Mouse (Mus musculus) liver, embryonic 14.5 days (tissue): Measurements from ENCODE around the gene Sec24a. TPM values are rescaled to one million over a fixed set of nuclear protein-coding genes. Genes with fewer than 3 reads are reported as not detected.
"Not testable (repeated sequence)": the region's sequence is repeated elsewhere in the genome, so short reads cannot be mapped to it uniquely, and the experiment has no call there.

Experiments used
- ATAC-seq: fragments of 200-750 bp; cut with Nextera tagmentation; 2 replicates; pipeline ENCODE4 v1.8.0; 2017; ENCODE audit warnings: moderate number of reproducible peaks, mild to moderate bottlenecking, moderate library complexity; ENCODE audit not compliant: insufficient read depth
- DNase-seq, 3 experiments: peaks; one replicate each; pipeline ENCODE4 v3.0.0-alpha.2; 2012 to 2013; ENCODE audit warnings: low read depth in 3 of 3, low spot score in 3 of 3
- H3K27ac ChIP-seq: fragments of 300-500 bp; sonication (generic); 2 replicates; pipeline ENCODE4 v1.5.1; 2014; ENCODE audit warnings: moderate library complexity, mild to moderate bottlenecking, control low read depth, inconsistent platforms
- H3K27me3 ChIP-seq: fragments of 300-500 bp; sonication (generic); 2 replicates; pipeline ENCODE4 v1.6.1; 2014; ENCODE audit warnings: mild to moderate bottlenecking, low read length, moderate library complexity; ENCODE audit not compliant: control insufficient read depth, insufficient read depth
- H3K36me3 ChIP-seq: fragments of 300-500 bp; sonication (generic); replicated peaks from 2 replicates; pipeline ENCODE4 v1.6.1; 2014; ENCODE audit warnings: low read depth; ENCODE audit not compliant: control insufficient read depth, insufficient read depth
- H3K4me1 ChIP-seq, 2 experiments: fragments of 200-500 bp in 1 of 2; fragments of 300-500 bp in 1 of 2; sonication (generic) in 1 of 2; replicated peaks; 2 replicates each; pipeline ENCODE4 v1.6.1; 2012 to 2014; ENCODE audit warnings: antibody characterized with exemption in 1 of 2, inconsistent platforms in 1 of 2, low read length in 1 of 2; ENCODE audit not compliant: control insufficient read depth in 2 of 2, insufficient read depth in 2 of 2
- H3K4me2 ChIP-seq: fragments of 300-500 bp; sonication (generic); 2 replicates; pipeline ENCODE4 v1.6.1; 2014; ENCODE audit warnings: low read depth, mild to moderate bottlenecking, control low read depth, moderate library complexity
- H3K4me3 ChIP-seq, 2 experiments: fragments of 200-500 bp in 1 of 2; fragments of 300-500 bp in 1 of 2; sonication (generic) in 1 of 2; 2 replicates each; pipeline ENCODE4 v1.5.1; 2012 to 2014; ENCODE audit warnings: low read depth in 2 of 2, low read length in 2 of 2, mild to moderate bottlenecking in 2 of 2, control low read depth in 1 of 2, inconsistent platforms in 1 of 2, moderate library complexity in 1 of 2; ENCODE audit not compliant: insufficient read depth in 1 of 2
- H3K9ac ChIP-seq: fragments of 300-500 bp; sonication (generic); replicated peaks from 2 replicates; pipeline ENCODE4 v1.6.1; 2014; ENCODE audit warnings: mild to moderate bottlenecking, control low read depth, moderate library complexity
- H3K9me3 ChIP-seq: fragments of 300-500 bp; sonication (generic); 2 replicates; pipeline ENCODE4 v1.6.1; 2016; ENCODE audit warnings: low read length, mixed read lengths; ENCODE audit not compliant: control insufficient read depth
- CTCF ChIP-seq: IDR thresholded peaks from 2 replicates; pipeline ENCODE4 v1.5.1; 2016; ENCODE audit warnings: antibody characterized with exemption, low read depth, control low read depth
- EP300 ChIP-seq: IDR thresholded peaks from 2 replicates; pipeline ENCODE4 v1.6.1; 2016; ENCODE audit warnings: antibody characterized with exemption, low read depth
- WGBS: fragments of 180-500 bp; shearing (Covaris S2); extraction: QIAGEN DNeasy Blood & Tissue Kit; methylation state at CpG from one replicate; pipeline ENCODE4 v1.1.7; 2014; ENCODE audit not compliant: insufficient replicate concordance; 5-methylcytosine and 5-hydroxymethylcytosine counted together
- polyA plus RNA-seq, 2 experiments: library from polyadenylated mRNA; depleted of rRNA in 1 of 2; stranded (reverse) in 1 of 2; unstranded in 1 of 2; fragments of >200 nt; fragmentation: Nextera tagmentation in 1 of 2; extraction: Ambion mirVana in 1 of 2; gene quantifications; 2 replicates each; pipeline versions ENCODE4 v1.2.1 to v1.2.3; 2012 to 2014

The Sec24a gene
- polyA plus RNA-seq, 2 experiments = 3.7 to 6.2 TPM

GRCm38 (mm10) chr11:51694984-51695383, 68.5 kb downstream of the Sec24a start:
- no peak overlapping the region for H3K4me2 ChIP-seq
- H3K27ac ChIP-seq = no peak overlapping the region
- H3K36me3 ChIP-seq = peaks cover 19% of the 10 kb centered on the region
- no peak for DNase-seq
- no peak overlapping the region for H3K4me3 ChIP-seq
- TF ChIP-seq CTCF = no peak
- TF ChIP-seq EP300 = no peak
- H3K9me3 ChIP-seq = no peaks in the 10 kb centered on the region
- ATAC-seq = no peak
- H3K9ac ChIP-seq = no peak overlapping the region
- 85% methylated on average over 3 of the region's 3 CpGs for WGBS
- no peaks in the 10 kb centered on the region for H3K4me1 ChIP-seq
- H3K27me3 ChIP-seq = no peaks in the 10 kb centered on the region

- DNase-seq, H3K9ac ChIP-seq, H3K4me2 ChIP-seq, H3K27ac ChIP-seq, H3K9me3 ChIP-seq, H3K4me3 ChIP-seq, H3K27me3 ChIP-seq, H3K36me3 ChIP-seq, ATAC-seq: not testable (repeated sequence)
- peaks cover 10 to 13% of the 10 kb centered on the region in 2 experiments for H3K4me1 ChIP-seq
- 86% methylated on average over 1 of the region's 3 CpGs for WGBS
- 0 out of 2 replicates have a peak, but pooled peaks have one; percentile 5 for TF ChIP-seq CTCF
Measured at GRCm38 (mm10) chr11:51690597-51690996, 72.8 kb downstream of the Sec24a start.

GRCm38 (mm10) chr11:51689343-51689742, 74.1 kb downstream of the Sec24a start:
- no peak for ATAC-seq
- Histone ChIP-seq H3K27me3 (no peaks in the 10 kb centered on the region), H3K9me3 (no peaks in the 10 kb centered on the region), H3K36me3 (0 out of 2 replicates have a peak, but pooled peaks cover 3% of the 10 kb centered on the region), H3K4me2 (peak overlapping the region; percentile 88), H3K4me3 (peak overlapping the region; percentile 83 to 91), H3K9ac (no peak overlapping the region), H3K27ac (peak overlapping the region; percentile 40), H3K4me1 (peaks cover 10 to 13% of the 10 kb centered on the region in 2 experiments)
- DNase-seq = no peak
- 19% methylated on average over 6 of the region's 6 CpGs for WGBS
- no peak for TF ChIP-seq CTCF
- no peak for TF ChIP-seq EP300

GRCm38 (mm10) chr11:51688330-51689328, 74.8 kb downstream of the Sec24a start, which contains the start of gene 0610009B22Rik:
Gene 0610009B22Rik, minus strand, starts transcription at chr11:51688874.
- H3K36me3 ChIP-seq = 0 out of 2 replicates have a peak, but pooled peaks cover 3% of the 10 kb centered on the region
- peak within 1 kb of the TSS; percentile 96 for H3K4me2 ChIP-seq
- peak within 1 kb of the TSS; percentile 94 for H3K9ac ChIP-seq
- no peak for TF ChIP-seq CTCF
- TF ChIP-seq EP300 = no peak
- H3K27me3 ChIP-seq = no peaks in the 10 kb centered on the region
- peak within 1 kb of the TSS; percentile 84 to 91 for H3K4me3 ChIP-seq
- DNase-seq = peak; percentile 99
- H3K27ac ChIP-seq = peak within 1 kb of the TSS; percentile 78
- no peaks in the 10 kb centered on the region for H3K9me3 ChIP-seq
- WGBS = 0% methylated on average over 60 of the region's 60 CpGs
- ATAC-seq = peak; percentile 98
- H3K4me1 ChIP-seq = peaks cover 10 to 13% of the 10 kb centered on the region in 2 experiments

GRCm38 (mm10) chr11:51681976-51682374, 81.5 kb downstream of the Sec24a start:
- 43% methylated on average over 8 of the region's 8 CpGs for WGBS

More at GRCm38 (mm10) chr11:51681976-51682374, 81.5 kb downstream of the Sec24a start:
- Histone ChIP-seq H3K4me2 (peak overlapping the region; percentile 42), H3K9ac (no peak overlapping the region), H3K27ac (no peak overlapping the region), H3K27me3 (no peaks in the 10 kb centered on the region), H3K4me3 (no peak overlapping the region), H3K4me1 (peaks cover 0 to 5% of the 10 kb centered on the region in 2 experiments; a peak in 1 of 4 replicates), H3K36me3 (no peaks in the 10 kb centered on the region), H3K9me3 (no peaks in the 10 kb centered on the region)
- TF ChIP-seq CTCF (no peak), EP300 (no peak)
- ATAC-seq = peak; percentile 23; the same call in 1 of the 2 replicates
- DNase-seq = no peak
